Mouse (Mus musculus): ENCODE measurements at regions not wholly inside any gene's neighbourhood (a gene's known extent, or its start where the extent isn't known, plus 50 kb on each side); places are given as distances from the start of the nearest gene placed in this dataset.

GRCm38 (mm10) chr11:7423276-7424081 lies 209.8 kb upstream of the Igfbp3 start:
- no peaks in the 10 kb centered on the region for H3K9me3 ChIP-seq (replicated peaks)
- H3K27me3 ChIP-seq (ENCODE audit: low read depth, poor library complexity, severe bottlenecking): no peaks in the 10 kb centered on the region
- no peak overlapping the region for H3K4me3 ChIP-seq
- WGBS: 23% methylated on average over 13 of the region's 13 CpGs
- peaks cover 9% of the 10 kb centered on the region for H3K4me1 ChIP-seq
- H3K36me3 ChIP-seq: no peaks in the 10 kb centered on the region
- DNase-seq (ENCODE audit: low spot score): no peak
- no peak overlapping the region for H3K27ac ChIP-seq

- Histone ChIP-seq H3K27ac (no peak overlapping the region), H3K36me3 (no peaks in the 10 kb centered on the region), H3K4me1 (no peaks in the 10 kb centered on the region), H3K4me3 (no peak overlapping the region), H3K27me3 (ENCODE audit: low read depth, poor library complexity, severe bottlenecking) (no peaks in the 10 kb centered on the region), H3K9me3 (replicated peaks) (no peaks in the 10 kb centered on the region)
- WGBS: 74% methylated on average over 3 of the region's 3 CpGs
- DNase-seq (ENCODE audit: low spot score): no peak
These were observed 198.9 kb upstream of the Igfbp3 start for GRCm38 (mm10) chr11:7412631-7413030.

DNA sequence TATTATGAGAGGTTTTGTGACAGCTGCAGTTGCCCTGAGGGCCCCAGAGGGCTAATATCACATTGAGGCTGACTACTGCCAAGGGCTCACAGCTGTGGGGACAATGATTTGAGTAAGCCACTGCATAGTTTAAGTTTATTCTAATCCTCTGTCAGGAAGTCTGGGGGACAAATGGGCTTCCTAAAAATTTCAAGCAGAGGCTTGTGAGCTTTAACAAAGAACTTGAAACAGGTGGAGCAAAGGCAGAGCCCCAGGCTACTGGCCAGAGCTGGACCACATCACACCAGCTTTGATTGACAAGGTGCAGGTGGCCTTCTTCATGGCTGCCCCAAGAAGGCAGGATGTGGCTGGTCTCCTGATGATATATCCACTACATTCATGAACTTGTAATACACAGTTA lies 195.3 kb upstream of the Igfbp3 start:
- Histone ChIP-seq H3K27ac (no peak overlapping the region), H3K9me3 (replicated peaks) (no peaks in the 10 kb centered on the region), H3K27me3 (ENCODE audit: low read depth, poor library complexity, severe bottlenecking) (no peaks in the 10 kb centered on the region)

GRCm38 (mm10) chr11:7404666-7405065 lies 190.9 kb upstream of the Igfbp3 start:
- Histone ChIP-seq H3K9me3 (replicated peaks) (no peaks in the 10 kb centered on the region), H3K4me3 (no peak overlapping the region), H3K27ac (no peak overlapping the region), H3K36me3 (no peaks in the 10 kb centered on the region), H3K27me3 (ENCODE audit: low read depth, poor library complexity, severe bottlenecking) (no peaks in the 10 kb centered on the region), H3K4me1 (no peaks in the 10 kb centered on the region)
- 84% methylated on average over 4 of the region's 4 CpGs for WGBS
- DNase-seq (ENCODE audit: low spot score): peak; percentile 10

More for the DNA sequence above, 195.3 kb upstream of the Igfbp3 start:
- Histone ChIP-seq H3K36me3 (no peaks in the 10 kb centered on the region), H3K4me3 (no peak overlapping the region), H3K4me1 (no peaks in the 10 kb centered on the region)
- DNase-seq (ENCODE audit: low spot score): peak; percentile 26

DNA sequence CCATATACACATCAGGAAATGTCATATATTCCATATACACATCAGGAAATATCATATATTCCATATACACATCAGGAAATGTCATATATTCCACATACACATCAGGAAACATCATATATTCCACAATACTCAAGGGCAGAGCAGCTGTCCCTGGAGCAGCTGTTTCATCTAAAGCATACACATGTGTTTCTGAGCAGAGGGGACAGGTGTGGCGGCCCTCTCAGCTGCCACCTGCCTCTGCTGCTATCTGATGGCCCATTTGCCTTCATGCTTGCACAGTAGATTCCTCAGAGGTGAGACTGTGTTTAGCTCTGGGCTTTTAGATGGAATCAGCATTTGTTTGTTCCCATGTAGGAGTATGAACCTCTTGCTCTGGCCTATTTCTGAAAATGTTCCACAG lies 158.1 kb upstream of the Igfbp3 start:
- 87% methylated on average over 1 of the region's 1 CpGs for WGBS
- no peaks in the 10 kb centered on the region for H3K9me3 ChIP-seq (replicated peaks)

DNA sequence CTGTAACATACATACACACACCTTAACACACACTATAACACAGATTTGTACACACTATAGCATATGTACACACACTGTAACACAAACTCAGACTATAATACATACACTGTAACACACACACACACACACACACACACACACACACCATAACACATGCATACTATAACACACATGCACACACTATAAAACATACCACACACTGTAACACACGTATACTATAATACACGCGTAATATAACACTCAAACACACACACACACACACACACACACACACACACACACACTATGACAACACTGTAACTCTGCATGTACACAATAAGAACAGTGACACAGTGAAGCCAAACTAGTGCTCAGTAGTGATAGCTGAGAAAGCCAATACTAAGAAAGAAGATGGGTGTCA lies 147.7 kb upstream of the Igfbp3 start:
- no peak overlapping the region for H3K27ac ChIP-seq
- DNase-seq (ENCODE audit: low spot score): no peak
- no peaks in the 10 kb centered on the region for H3K4me1 ChIP-seq
- no peak overlapping the region for H3K4me3 ChIP-seq
- no peaks in the 10 kb centered on the region for H3K9me3 ChIP-seq (replicated peaks)
- no peaks in the 10 kb centered on the region for H3K36me3 ChIP-seq
- WGBS: 95% methylated on average over 3 of the region's 3 CpGs
- no peaks in the 10 kb centered on the region for H3K27me3 ChIP-seq (ENCODE audit: low read depth, poor library complexity, severe bottlenecking)

More for the DNA sequence above, 158.1 kb upstream of the Igfbp3 start:
- Histone ChIP-seq H3K27ac (no peak overlapping the region), H3K27me3 (ENCODE audit: low read depth, poor library complexity, severe bottlenecking) (no peaks in the 10 kb centered on the region), H3K4me1 (no peaks in the 10 kb centered on the region), H3K36me3 (no peaks in the 10 kb centered on the region), H3K4me3 (no peak overlapping the region)
- DNase-seq (ENCODE audit: low spot score): no peak

DNA sequence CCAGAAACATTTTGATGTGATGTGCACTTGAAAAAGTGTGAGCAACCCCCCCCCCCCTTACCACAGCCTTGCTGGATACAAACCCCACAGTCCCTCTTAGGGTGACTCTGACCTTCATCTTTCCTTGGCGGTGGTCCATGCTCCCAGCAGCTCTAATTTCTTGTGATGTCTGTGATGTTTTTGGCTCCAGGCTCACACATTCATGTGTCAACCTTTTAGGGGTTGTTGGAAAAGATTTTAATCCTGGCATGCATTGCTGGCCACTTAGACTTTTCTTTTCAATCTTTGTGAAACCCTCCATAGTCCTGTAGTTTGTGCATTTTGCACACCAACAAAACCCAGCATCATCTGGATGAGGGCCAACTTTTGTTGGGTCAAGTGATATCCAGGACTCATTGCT lies 134.9 kb upstream of the Igfbp3 start:
- Histone ChIP-seq H3K36me3 (no peaks in the 10 kb centered on the region), H3K4me1 (no peaks in the 10 kb centered on the region), H3K27me3 (ENCODE audit: low read depth, poor library complexity, severe bottlenecking) (no peaks in the 10 kb centered on the region), H3K9me3 (replicated peaks) (no peaks in the 10 kb centered on the region), H3K4me3 (no peak overlapping the region), H3K27ac (no peak overlapping the region)
- 83% methylated on average over 1 of the region's 1 CpGs for WGBS
- DNase-seq (ENCODE audit: low spot score): no peak

DNA sequence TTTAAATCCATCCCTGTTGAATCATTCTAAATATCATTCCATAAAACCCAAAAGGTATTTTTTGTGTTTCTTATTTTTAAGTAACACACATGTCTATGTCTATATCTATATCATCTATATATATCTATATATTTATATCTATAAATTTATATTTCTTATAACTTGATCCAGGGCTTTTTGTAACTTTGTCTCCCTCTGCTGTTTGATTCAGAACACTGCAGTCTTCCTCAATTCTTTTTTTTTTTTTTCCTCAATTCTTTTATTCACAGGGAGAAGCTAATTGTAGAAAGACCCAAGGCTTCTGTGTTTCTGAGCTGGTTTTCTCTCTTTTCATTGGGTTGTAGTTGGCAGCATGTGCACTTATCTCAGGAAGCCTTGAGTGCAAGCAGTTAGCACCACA lies 124.1 kb upstream of the Igfbp3 start:
- H3K9me3 ChIP-seq (replicated peaks): peaks cover 5% of the 10 kb centered on the region; the same call in 1 of the 2 replicates
- no peaks in the 10 kb centered on the region for H3K27me3 ChIP-seq (ENCODE audit: low read depth, poor library complexity, severe bottlenecking)
- no peaks in the 10 kb centered on the region for H3K36me3 ChIP-seq
- no peaks in the 10 kb centered on the region for H3K4me1 ChIP-seq
- H3K4me3 ChIP-seq: no peak overlapping the region
- H3K27ac ChIP-seq: no peak overlapping the region
- no peak for DNase-seq (ENCODE audit: low spot score)

GRCm38 (mm10) chr11:7317409-7317970 lies 103.8 kb upstream of the Igfbp3 start:
- DNase-seq (ENCODE audit: low spot score): no peak
- no peak overlapping the region for H3K27ac ChIP-seq
- H3K4me1 ChIP-seq: no peaks in the 10 kb centered on the region
- 54% methylated on average over 3 of the region's 3 CpGs for WGBS
- H3K36me3 ChIP-seq: no peaks in the 10 kb centered on the region
- no peaks in the 10 kb centered on the region for H3K9me3 ChIP-seq (replicated peaks)
- no peak overlapping the region for H3K4me3 ChIP-seq
- H3K27me3 ChIP-seq (ENCODE audit: low read depth, poor library complexity, severe bottlenecking): no peaks in the 10 kb centered on the region

DNA sequence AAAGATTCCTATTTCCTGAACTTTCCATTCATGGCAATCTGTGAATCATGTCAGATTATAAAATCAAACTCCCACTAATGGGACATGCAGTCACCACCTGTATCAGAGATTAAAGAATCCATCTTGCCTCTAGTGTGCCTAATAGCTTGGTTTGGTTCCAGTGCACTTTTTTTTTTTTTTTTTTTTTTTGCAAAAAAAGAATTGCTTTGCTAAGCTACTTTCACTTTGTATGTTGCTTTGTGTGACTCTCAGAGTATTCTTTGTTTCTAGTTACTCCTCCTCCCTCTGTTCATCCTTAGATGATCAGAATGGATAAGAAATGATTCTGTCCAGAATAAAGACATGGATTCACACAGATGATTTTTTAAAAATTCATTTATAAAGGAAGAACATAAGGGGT lies 82.5 kb upstream of the Igfbp3 start:
- Histone ChIP-seq H3K4me3 (no peak overlapping the region), H3K9me3 (replicated peaks) (no peaks in the 10 kb centered on the region), H3K36me3 (no peaks in the 10 kb centered on the region), H3K27ac (no peak overlapping the region), H3K27me3 (ENCODE audit: low read depth, poor library complexity, severe bottlenecking) (no peaks in the 10 kb centered on the region), H3K4me1 (no peaks in the 10 kb centered on the region)
- DNase-seq (ENCODE audit: low spot score): no peak

GRCm38 (mm10) chr11:7289242-7289938 lies 75.7 kb upstream of the Igfbp3 start:
- Histone ChIP-seq H3K4me1 (peaks cover 11% of the 10 kb centered on the region), H3K4me3 (no peak overlapping the region), H3K27ac (no peak overlapping the region), H3K27me3 (ENCODE audit: low read depth, poor library complexity, severe bottlenecking) (no peaks in the 10 kb centered on the region), H3K36me3 (no peaks in the 10 kb centered on the region), H3K9me3 (replicated peaks) (no peaks in the 10 kb centered on the region)
- DNase-seq (ENCODE audit: low spot score): no peak
- 92% methylated on average over 8 of the region's 8 CpGs for WGBS

- no peak for DNase-seq (ENCODE audit: low spot score)
- Histone ChIP-seq H3K9me3 (replicated peaks) (no peaks in the 10 kb centered on the region), H3K36me3 (no peaks in the 10 kb centered on the region), H3K27me3 (ENCODE audit: low read depth, poor library complexity, severe bottlenecking) (no peaks in the 10 kb centered on the region), H3K27ac (peak overlapping the region; percentile 66), H3K4me3 (no peak overlapping the region), H3K4me1 (peaks cover 37% of the 10 kb centered on the region)
- 27% methylated on average over 4 of the region's 4 CpGs for WGBS
These were observed 71.2 kb upstream of the Igfbp3 start for GRCm38 (mm10) chr11:7284836-7285490.

DNA sequence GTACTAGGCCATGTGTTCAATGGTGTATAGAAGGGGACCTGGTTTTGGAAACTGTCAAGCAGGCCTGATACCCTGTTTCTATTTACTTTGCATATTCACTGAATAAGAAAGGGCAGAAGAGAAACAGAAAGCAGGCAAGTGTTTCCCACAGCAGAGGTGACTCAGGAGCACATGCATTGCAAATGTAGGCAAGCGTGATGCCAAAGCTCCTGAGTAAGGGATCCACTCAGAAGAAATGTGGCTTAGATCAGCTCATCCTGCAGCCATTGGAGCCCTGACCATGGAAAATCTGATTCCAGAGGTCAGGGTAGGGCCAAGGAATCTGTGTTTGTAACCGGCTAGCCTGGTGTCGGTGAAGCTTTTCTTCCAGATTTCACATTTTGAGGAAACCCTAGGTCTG lies 69.3 kb upstream of the Igfbp3 start:
- Histone ChIP-seq H3K4me1 (peaks cover 37% of the 10 kb centered on the region), H3K27me3 (ENCODE audit: low read depth, poor library complexity, severe bottlenecking) (no peaks in the 10 kb centered on the region), H3K27ac (no peak overlapping the region), H3K9me3 (replicated peaks) (no peaks in the 10 kb centered on the region), H3K4me3 (no peak overlapping the region), H3K36me3 (no peaks in the 10 kb centered on the region)
- 87% methylated on average over 3 of the region's 3 CpGs for WGBS
- DNase-seq (ENCODE audit: low spot score): no peak

All from limb, embryonic 10.5 days (tissue).